Mouse (Mus musculus) liver, postnatal 0 days (tissue): ENCODE data around the gene Nt5c3b.

Experiments used
- CTCF ChIP-seq: sonication (generic); IDR thresholded peaks from 2 replicates; pipeline ENCODE4 v1.5.1; 2016; ENCODE audit warnings: antibody characterized with exemption, low read depth
- EP300 ChIP-seq: IDR thresholded peaks from 2 replicates; pipeline ENCODE4 v1.6.1; 2016; ENCODE audit warnings: antibody characterized with exemption, low read depth, mild to moderate bottlenecking

- TF ChIP-seq CTCF (no peak), EP300 (no peak)
Measured at GRCm38 (mm10) chr11:100421537-100421936, 20.1 kb downstream of the Nt5c3b start.
